Mouse (Mus musculus) lung, adult 2 months (tissue): ENCODE data around the gene St6galnac6. TPM values are rescaled to one million over a fixed set of nuclear protein-coding genes. Genes with fewer than 3 reads are reported as not detected.

Source experiments
- DNase-seq: peaks from one replicate; pipeline ENCODE4 v3.0.0; 2022
- H3K4me1 ChIP-seq: fragments of 200-500 bp; 2 replicates; pipeline ENCODE4 v1.6.1; 2011; ENCODE audit warnings: low read length; ENCODE audit not compliant: control insufficient read depth, insufficient read depth
- H3K4me3 ChIP-seq: fragments of 200-500 bp; replicated peaks from 2 replicates; pipeline ENCODE3; 2011; ENCODE audit warnings: low read depth, mild to moderate bottlenecking, control low read depth, low read length; ENCODE audit errors: extremely low read depth
- CTCF ChIP-seq: fragments of 200-500 bp; IDR thresholded peaks from 2 replicates; pipeline ENCODE4 v1.5.1; 2011; ENCODE audit warnings: mild to moderate bottlenecking, low read length, control low read depth; ENCODE audit not compliant: insufficient read depth
- POLR2A ChIP-seq: fragments of 200-500 bp; IDR thresholded peaks from 2 replicates; pipeline ENCODE4 v1.6.1; 2011; ENCODE audit warnings: low read depth, mild to moderate bottlenecking, control low read depth, low read length, borderline replicate concordance; ENCODE audit errors: extremely low read depth
- WGBS: fragments of 180-500 bp; shearing (Covaris S2); methylation state at CpG from one replicate; pipeline ENCODE4 v1.1.7; 2018; 5-methylcytosine and 5-hydroxymethylcytosine counted together
- polyA plus RNA-seq: library from polyadenylated mRNA; depleted of rRNA; stranded (reverse); fragments of >200 nt; gene quantifications from 2 replicates; pipeline ENCODE4 v1.2.3, GENCODE M21; 2012; rRNA removed

The St6galnac6 gene
- polyA plus RNA-seq, 1 experiment, result 59.0 TPM

DNA sequence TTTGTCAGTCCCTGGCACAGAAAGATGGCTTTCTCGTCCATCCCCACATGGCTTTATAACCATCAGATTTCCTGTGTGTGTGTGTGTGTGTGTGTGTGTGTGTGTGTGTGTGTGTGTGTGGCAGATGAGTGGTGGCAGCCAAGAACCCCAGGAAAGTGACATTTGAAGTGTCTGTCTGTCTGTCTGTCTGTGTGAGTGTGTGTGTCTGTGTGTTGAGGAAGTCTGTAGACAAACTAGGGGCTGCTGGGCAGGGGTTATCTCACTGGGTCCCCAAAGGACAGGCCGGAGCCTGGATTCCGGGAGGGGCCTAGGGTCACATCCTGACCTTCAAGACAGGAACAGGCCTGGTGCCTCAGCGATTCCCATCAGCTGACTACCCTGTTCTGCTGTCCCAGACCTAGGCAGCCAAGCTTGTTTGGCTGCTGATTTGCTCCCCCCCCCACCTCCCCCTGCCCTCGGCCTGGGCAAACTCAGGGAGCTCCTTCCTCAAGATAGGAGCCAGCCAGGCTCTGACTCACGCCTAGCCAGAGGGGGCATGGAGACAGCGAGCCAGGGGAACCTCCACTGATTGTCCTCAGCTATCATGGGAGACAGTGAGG lies 62.1 kb downstream of the St6galnac6 start:
- 31% methylated on average over 7 of the region's 7 CpGs for WGBS
- DNase-seq, result no peak
- TF ChIP-seq POLR2A (no peak), CTCF (no peak)

DNA sequence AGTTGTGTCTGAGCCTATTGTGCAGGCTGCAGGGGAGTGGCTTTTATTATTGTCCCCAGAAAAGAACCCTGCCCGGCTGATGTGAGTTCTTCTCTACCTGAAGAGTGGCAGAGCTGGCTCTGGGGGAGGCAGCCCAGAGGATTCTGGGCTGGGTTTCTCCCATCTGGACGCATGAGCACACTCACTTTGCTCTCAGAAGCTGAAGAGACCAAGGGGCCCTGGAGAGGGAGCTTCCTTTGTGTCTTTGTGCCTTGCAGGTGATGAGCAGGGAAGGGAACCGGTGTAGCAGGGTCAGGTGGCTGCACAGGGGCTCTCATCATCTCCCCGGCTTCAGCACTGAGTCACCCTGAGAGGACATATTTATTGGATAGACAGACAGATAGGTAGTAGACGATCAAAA lies 62.8 kb downstream of the St6galnac6 start:
- WGBS, result 49% methylated on average over 5 of the region's 5 CpGs
- Histone ChIP-seq H3K4me3 (no peak overlapping the region), H3K4me1 (peaks cover 24% of the 10 kb centered on the region)
- TF ChIP-seq CTCF (no peak), POLR2A (no peak)
- no peak for DNase-seq

More for the DNA sequence above, 62.1 kb downstream of the St6galnac6 start:
- H3K4me1 ChIP-seq, result peaks cover 25% of the 10 kb centered on the region
- H3K4me3 ChIP-seq, result no peak overlapping the region

DNA sequence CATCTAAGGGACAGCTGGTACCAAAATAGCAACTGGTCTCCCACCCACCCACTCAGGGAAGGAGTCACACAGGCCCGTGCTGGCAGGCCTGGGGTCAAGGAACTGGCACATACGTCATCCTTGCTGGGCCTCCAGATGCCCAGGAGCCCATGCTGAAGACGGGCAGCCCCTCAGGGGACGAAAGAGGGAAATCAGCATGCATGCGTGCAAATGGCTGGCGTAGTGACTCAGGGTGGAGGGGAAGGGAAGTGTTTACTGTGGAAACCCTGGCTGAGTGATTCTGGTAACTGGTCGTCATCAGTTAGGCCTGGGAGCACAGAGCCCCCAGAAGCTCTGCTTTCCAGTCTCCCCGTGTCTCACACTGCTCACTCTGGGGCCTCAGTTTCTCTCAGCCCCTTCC lies 65.8 kb downstream of the St6galnac6 start:
- TF ChIP-seq POLR2A (no peak), CTCF (no peak)
- peaks cover 17% of the 10 kb centered on the region for H3K4me1 ChIP-seq
- WGBS, result 48% methylated on average over 8 of the region's 8 CpGs
- no peak for DNase-seq
- H3K4me3 ChIP-seq, result no peak overlapping the region

DNA sequence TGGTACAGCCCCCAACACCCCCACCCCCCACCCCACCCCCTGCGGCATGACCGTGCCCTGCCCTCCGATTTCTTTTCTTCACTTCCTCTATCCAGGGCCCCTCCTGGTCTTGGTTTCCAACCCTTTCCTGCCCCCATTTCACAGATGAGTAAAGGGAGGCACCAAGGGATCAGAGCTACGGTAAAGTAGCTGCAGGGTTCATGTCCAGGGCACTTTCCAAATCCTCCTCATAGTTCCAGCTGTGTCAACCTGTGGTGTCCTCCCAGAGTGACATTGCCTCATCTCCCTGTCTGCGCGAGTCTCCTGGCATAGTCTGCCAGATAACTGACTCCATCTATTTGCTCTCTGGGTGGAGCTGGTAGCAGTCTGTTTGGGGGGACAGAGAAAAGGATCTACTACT lies 66.3 kb downstream of the St6galnac6 start:
- TF ChIP-seq CTCF, result no peak
- no peak for TF ChIP-seq POLR2A
- DNase-seq, result no peak
- WGBS, result 40% methylated on average over 6 of the region's 6 CpGs
- H3K4me3 ChIP-seq, result no peak overlapping the region
- H3K4me1 ChIP-seq, result peaks cover 13% of the 10 kb centered on the region

DNA sequence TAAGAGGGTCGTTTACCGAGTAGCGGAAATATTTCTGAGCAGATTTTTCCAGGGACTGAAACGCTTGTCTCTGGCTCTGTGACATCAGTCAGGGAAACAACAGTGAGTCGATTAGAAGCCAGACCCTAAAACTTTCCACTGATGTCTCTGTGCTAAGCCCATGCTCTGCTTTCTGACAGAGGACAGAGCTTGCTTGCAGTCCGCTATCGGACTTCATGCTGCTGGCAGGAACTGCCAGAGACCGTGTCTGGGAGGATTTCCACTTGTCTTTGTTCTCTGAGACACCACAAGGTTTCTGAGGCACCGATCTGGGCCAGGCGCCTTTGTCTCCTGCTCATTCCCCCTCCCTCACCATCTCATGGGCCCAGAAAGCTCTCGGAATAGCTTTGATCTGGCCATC lies 68.3 kb downstream of the St6galnac6 start:
- TF ChIP-seq POLR2A (no peak), CTCF (no peak)
- no peak for DNase-seq
- H3K4me1 ChIP-seq, result peaks cover 7% of the 10 kb centered on the region
- WGBS, result 30% methylated on average over 11 of the region's 11 CpGs
- no peak overlapping the region for H3K4me3 ChIP-seq

DNA sequence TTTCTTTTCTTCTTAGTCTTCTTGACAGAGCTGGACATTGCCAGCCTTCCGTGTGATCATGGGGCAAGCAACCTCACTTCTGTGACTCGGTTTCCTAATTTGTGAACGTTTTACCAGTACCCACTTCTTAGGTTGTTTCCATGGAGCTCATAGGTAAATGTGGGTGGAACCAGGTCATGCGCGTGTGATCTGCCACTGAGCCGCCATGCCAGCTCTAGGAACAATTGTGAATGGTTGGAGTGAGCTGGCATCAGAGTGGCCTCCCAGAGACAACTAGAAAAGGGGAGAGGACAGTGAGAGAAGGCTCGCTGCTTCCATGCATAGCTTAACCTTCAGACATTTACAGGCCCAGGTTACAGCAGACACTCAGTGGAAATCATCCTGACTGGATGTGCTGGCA lies 68.7 kb downstream of the St6galnac6 start:
- TF ChIP-seq POLR2A (no peak), CTCF (no peak)
- H3K4me3 ChIP-seq, result no peak overlapping the region
- peaks cover 7% of the 10 kb centered on the region for H3K4me1 ChIP-seq
- WGBS, result 80% methylated on average over 7 of the region's 7 CpGs
- no peak for DNase-seq

DNA sequence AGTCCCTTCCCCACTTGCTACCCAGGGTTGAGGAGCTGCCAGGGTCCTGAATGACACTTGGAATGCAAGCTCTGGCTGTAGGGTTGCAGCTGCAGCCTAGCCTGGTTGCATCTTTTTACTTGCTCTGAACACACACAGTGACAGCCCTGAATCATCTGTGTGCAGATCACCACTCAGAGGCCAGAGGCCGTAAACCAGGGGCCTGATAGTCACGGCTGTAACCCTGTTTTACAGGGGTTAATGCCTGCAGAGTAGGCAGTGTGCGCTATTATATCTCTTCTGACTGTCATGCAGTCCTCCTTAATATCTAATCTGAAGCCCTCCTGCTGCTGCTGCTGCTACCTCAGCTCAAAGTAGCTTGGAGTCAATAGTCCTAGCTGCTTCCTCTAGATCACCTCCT lies 70.4 kb downstream of the St6galnac6 start:
- no peak for DNase-seq
- H3K4me3 ChIP-seq, result no peak overlapping the region
- peaks cover 6% of the 10 kb centered on the region for H3K4me1 ChIP-seq
- TF ChIP-seq POLR2A (no peak), CTCF (no peak)
- 79% methylated on average over 3 of the region's 3 CpGs for WGBS

Other genes with a start within 250 kb of the St6galnac6 start
- gene Ciz1, start 247.4 kb upstream of the St6galnac6 start, polyA plus RNA-seq, result 237 and 245 TPM in 2 replicates
- gene Dnm1, start 246.4 kb upstream of the St6galnac6 start, polyA plus RNA-seq, result 44.0 and 60.3 TPM in 2 replicates
- gene 1110008P14Rik, start 217.8 kb upstream of the St6galnac6 start, polyA plus RNA-seq, result 170 and 173 TPM in 2 replicates
- 193 and 242 TPM in 2 replicates for gene Lcn2, start 211.5 kb upstream of the St6galnac6 start, polyA plus RNA-seq
- 14.7 and 23.8 TPM in 2 replicates for gene Ptges2, start 203.8 kb upstream of the St6galnac6 start, polyA plus RNA-seq
- 5.1 and 5.5 TPM in 2 replicates for gene Naif1, start 149.3 kb upstream of the St6galnac6 start, polyA plus RNA-seq
- 19.9 and 21.9 TPM in 2 replicates for gene Slc25a25, start 148.3 kb upstream of the St6galnac6 start, polyA plus RNA-seq
- 23.7 and 24.0 TPM in 2 replicates for gene Fam102a, start 64.4 kb upstream of the St6galnac6 start, polyA plus RNA-seq
- 116 and 118 TPM in 2 replicates for gene Dpm2, start 28.9 kb upstream of the St6galnac6 start, polyA plus RNA-seq
- gene Pip5kl1, start 24.9 kb upstream of the St6galnac6 start, polyA plus RNA-seq, result 0.12 and 0.55 TPM in 2 replicates
- gene 9430097D07Rik, start 24.0 kb upstream of the St6galnac6 start, polyA plus RNA-seq, result not detected in 2 replicates
- 39.5 and 40.4 TPM in 2 replicates for gene St6galnac4, start 12.6 kb upstream of the St6galnac6 start, polyA plus RNA-seq
- gene Ak1, start 22.0 kb downstream of the St6galnac6 start, polyA plus RNA-seq, result 27.6 and 65.9 TPM in 2 replicates
- gene Eng, start 46.9 kb downstream of the St6galnac6 start, polyA plus RNA-seq, result 713 and 858 TPM in 2 replicates
- gene Fpgs, start 104.4 kb downstream of the St6galnac6 start, polyA plus RNA-seq, result 42.1 and 42.3 TPM in 2 replicates
- gene Cdk9, start 113.4 kb downstream of the St6galnac6 start, polyA plus RNA-seq, result 103 and 137 TPM in 2 replicates
- gene Sh2d3c, start 121.3 kb downstream of the St6galnac6 start, polyA plus RNA-seq, result 167 and 260 TPM in 2 replicates
- gene 6330409D20Rik, start 141.3 kb downstream of the St6galnac6 start, polyA plus RNA-seq, result 0.18 and 0.41 TPM in 2 replicates
- gene Tor2a, start 157.5 kb downstream of the St6galnac6 start, polyA plus RNA-seq, result 65.3 and 67.8 TPM in 2 replicates
- gene Ttc16, start 175.9 kb downstream of the St6galnac6 start, polyA plus RNA-seq, result 9.7 and 12.0 TPM in 2 replicates
- 5.6 and 10.7 TPM in 2 replicates for gene Ptrh1, start 176.1 kb downstream of the St6galnac6 start, polyA plus RNA-seq
- gene Cfap157, start 184.7 kb downstream of the St6galnac6 start, polyA plus RNA-seq, result 2.1 and 2.4 TPM in 2 replicates
- 26.3 and 37.9 TPM in 2 replicates for gene Stxbp1, start 247.5 kb downstream of the St6galnac6 start, polyA plus RNA-seq